Mouse (Mus musculus) erythroblast, embryonic 14.5 days (primary cell): ENCODE results near the gene Nlrp4a.
"Not testable (repeated sequence)": the region's sequence is repeated elsewhere in the genome, so short reads cannot be mapped to it uniquely, and the experiment has no call there.

Experiments
- GATA1 ChIP-seq: IDR thresholded peaks from 2 replicates; pipeline ENCODE4 v1.6.1; 2012; ENCODE audit warnings: low read length, inconsistent platforms, mixed read lengths
- TAL1 ChIP-seq: IDR thresholded peaks from 3 replicates; pipeline ENCODE4 v1.6.1; 2012; ENCODE audit warnings: low read length, inconsistent platforms, mixed read lengths

DNA sequence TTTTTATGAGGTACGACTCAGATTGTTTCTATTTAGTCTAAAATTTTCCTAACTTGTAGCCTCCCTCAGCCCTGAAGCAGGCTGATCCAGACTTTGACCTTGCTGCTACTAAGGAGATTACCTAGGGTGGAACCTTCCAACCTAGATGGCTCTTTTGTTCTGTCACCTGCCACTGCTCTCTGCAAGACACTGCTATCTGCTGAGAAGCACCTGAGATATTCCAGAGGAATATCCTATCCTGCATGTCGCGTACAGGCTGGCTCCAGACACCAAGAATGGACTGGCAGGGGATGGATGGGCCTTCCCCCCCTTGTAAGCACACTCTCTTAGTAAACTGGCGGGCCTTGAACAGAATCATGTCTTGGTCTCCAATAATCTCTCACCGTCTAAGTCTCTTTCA lies 48.2 kb upstream of the Nlrp4a start:
- TF ChIP-seq GATA1, TAL1: not testable (repeated sequence)
